Mouse (Mus musculus): ENCODE measurements around the gene Luc7l3.

DNA sequence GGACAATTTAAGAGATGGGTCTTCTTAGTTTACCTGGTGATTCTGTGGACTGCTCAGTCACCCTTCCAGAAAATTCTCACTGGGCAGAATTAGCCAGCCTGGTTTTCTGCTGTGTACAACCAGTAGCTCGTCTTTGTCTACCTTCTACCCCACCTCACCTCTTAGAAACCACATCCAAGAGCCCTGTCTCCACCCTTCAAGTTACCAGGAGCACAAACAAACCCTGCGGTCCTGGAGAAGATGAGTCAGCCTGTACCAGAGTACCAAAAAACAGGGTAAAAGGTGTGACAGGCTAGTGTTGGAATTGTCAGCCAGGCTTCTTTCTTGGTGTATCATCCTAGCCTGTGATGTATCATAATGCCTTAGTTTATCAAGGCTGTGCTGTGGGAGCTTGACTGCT, 46.1 kb downstream of the Luc7l3 start:
- TF ChIP-seq MAX (IDR thresholded peaks at IDR 0.05): no peak
- no peak for TF ChIP-seq CTCF (IDR thresholded peaks at IDR 0.05; ENCODE audit: control insufficient read depth, insufficient read depth, insufficient read length)
- no peak for TF ChIP-seq USF1 (IDR thresholded peaks at IDR 0.05; ENCODE audit: low read depth)
- TF ChIP-seq FOSL1 (IDR thresholded peaks at IDR 0.05; ENCODE audit: insufficient read depth, low read length, poor library complexity, severe bottlenecking): no peak
- no peak for TF ChIP-seq MYOG (IDR thresholded peaks at IDR 0.05; ENCODE audit: control insufficient read depth, extremely low read depth, insufficient read length)
- no peak for TF ChIP-seq CEBPB (IDR thresholded peaks at IDR 0.05; ENCODE audit: low read depth)
- no peak for TF ChIP-seq MYOD1 (IDR thresholded peaks at IDR 0.05; ENCODE audit: control insufficient read depth, insufficient read length, low read depth)
